Mouse (Mus musculus): ENCODE data around the gene Tmed10. TPM values are rescaled to one million over a fixed set of nuclear protein-coding genes. Genes with fewer than 3 reads are reported as not detected.

Gene Tmed10
- 138 and 144 TPM in 2 replicates for polyA plus RNA-seq (2012; rRNA removed)

DNA sequence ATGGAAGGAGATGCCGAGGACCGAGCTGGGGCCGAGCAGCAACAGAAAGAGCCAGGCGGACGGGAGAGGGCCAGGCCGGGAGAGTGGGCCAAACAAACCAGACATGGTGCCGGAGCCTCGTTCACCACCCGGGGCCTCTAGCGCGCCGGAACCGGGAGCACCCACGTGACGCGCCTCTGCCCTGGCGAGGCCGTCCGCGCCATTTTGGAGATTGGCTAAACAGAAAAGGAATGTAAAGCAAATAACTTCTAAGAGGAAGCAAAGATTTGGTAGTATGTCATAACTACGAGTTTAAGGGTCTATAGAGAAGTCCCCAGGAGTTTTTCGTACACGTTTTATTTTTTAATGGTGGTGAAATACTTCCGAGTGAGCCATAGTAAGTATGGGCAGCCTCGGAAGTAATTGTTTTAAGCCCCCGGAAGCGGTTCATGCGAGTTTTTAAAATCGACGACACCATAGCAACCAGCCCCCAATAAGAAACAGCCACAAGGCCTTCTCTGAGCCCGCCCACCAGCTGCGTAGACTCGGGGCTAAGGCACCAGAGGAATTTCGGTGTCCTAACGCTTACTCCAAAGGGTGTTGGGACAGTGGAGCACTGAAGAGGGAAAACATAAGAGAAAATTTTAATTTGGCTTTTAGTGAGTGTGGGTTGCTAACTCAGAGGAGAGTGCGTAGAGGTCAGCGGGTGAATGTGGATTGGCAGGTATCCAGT, at the start of gene Tmed10:
Tmed10 (minus strand) TSS at position 287 of the 712 bp plus-strand sequence.
- Histone ChIP-seq H3K4me1 (ENCODE audit: control insufficient read depth, insufficient read depth, low read length) (peaks cover 5% of the 10 kb centered on the region), H3K4me3 (ENCODE audit: insufficient read depth, low read length) (peak within 1 kb of the TSS; percentile 31), H3K27ac (ENCODE audit: insufficient read depth, low read length) (peak within 1 kb of the TSS; percentile 87)
- no peak for TF ChIP-seq CTCF (IDR thresholded peaks at IDR 0.05; ENCODE audit: extremely low read depth, insufficient read depth, low read length)
- peak; percentile 89 for TF ChIP-seq POLR2A (IDR thresholded peaks at IDR 0.05; ENCODE audit: extremely low read depth, insufficient read depth, low read length)

GRCm38 (mm10) chr12:85423236-85423635, 48.6 kb upstream of the Tmed10 start:
- no peaks in the 10 kb centered on the region for H3K4me1 ChIP-seq (ENCODE audit: control insufficient read depth, insufficient read depth, low read length)
- TF ChIP-seq CTCF (IDR thresholded peaks at IDR 0.05; ENCODE audit: extremely low read depth, insufficient read depth, low read length) (no peak), POLR2A (IDR thresholded peaks at IDR 0.05; ENCODE audit: extremely low read depth, insufficient read depth, low read length) (no peak)
- no peak overlapping the region for H3K4me3 ChIP-seq (ENCODE audit: insufficient read depth, low read length)
- no peak overlapping the region for H3K27ac ChIP-seq (ENCODE audit: insufficient read depth, low read length)

DNA sequence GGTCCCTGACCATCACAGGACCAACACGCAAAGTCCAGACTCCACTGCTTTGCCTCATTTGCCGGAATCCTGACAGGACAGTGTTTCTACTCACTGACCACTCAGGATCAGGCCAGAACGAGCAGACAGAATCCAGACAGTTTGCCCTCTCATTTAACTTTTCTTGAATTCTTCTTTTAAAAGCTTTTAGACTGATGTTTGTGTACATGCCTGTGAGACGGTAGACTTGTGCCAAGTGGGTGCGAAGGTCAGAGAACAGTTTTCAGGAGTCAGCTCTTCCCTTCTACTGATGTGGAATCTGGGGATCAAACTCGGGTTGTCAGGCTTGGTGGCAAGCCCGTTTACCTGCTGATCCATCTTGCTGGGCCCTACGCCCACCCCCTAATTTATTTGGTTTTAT, 47.9 kb upstream of the Tmed10 start:
- H3K4me1 ChIP-seq (ENCODE audit: control insufficient read depth, insufficient read depth, low read length) = no peaks in the 10 kb centered on the region
- no peak overlapping the region for H3K27ac ChIP-seq (ENCODE audit: insufficient read depth, low read length)
- no peak overlapping the region for H3K4me3 ChIP-seq (ENCODE audit: insufficient read depth, low read length)
- TF ChIP-seq CTCF (IDR thresholded peaks at IDR 0.05; ENCODE audit: extremely low read depth, insufficient read depth, low read length) (no peak), POLR2A (IDR thresholded peaks at IDR 0.05; ENCODE audit: extremely low read depth, insufficient read depth, low read length) (no peak)

GRCm38 (mm10) chr12:85420945-85421344, 46.3 kb upstream of the Tmed10 start:
- no peak for TF ChIP-seq POLR2A (IDR thresholded peaks at IDR 0.05; ENCODE audit: extremely low read depth, insufficient read depth, low read length)
- no peak for TF ChIP-seq CTCF (IDR thresholded peaks at IDR 0.05; ENCODE audit: extremely low read depth, insufficient read depth, low read length)
- Histone ChIP-seq H3K4me3 (ENCODE audit: insufficient read depth, low read length) (no peak overlapping the region), H3K27ac (ENCODE audit: insufficient read depth, low read length) (no peak overlapping the region), H3K4me1 (ENCODE audit: control insufficient read depth, insufficient read depth, low read length) (no peaks in the 10 kb centered on the region)

DNA sequence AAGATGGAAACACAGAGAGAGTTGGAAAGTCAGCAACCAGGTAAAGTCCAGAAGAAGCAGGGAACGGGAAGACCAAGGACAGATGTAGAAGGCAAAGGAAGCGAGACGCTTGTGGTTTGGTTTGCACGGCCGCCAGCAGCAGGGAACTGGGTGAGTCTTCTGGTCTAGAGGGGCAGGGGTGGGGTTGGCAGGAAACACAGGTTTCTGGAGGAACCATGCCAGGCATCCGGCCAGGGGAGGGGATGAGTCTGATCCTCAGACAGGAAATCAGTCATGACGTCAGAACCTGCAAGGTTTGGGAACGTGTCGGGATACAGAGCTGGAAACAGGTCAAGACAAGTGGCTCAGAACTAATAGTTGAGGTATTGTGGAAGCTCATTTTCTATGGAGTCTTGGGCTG, 43.2 kb upstream of the Tmed10 start:
- TF ChIP-seq CTCF (IDR thresholded peaks at IDR 0.05; ENCODE audit: extremely low read depth, insufficient read depth, low read length) (no peak), POLR2A (IDR thresholded peaks at IDR 0.05; ENCODE audit: extremely low read depth, insufficient read depth, low read length) (no peak)
- no peak overlapping the region for H3K4me3 ChIP-seq (ENCODE audit: insufficient read depth, low read length)
- H3K27ac ChIP-seq (ENCODE audit: insufficient read depth, low read length) = no peak overlapping the region
- H3K4me1 ChIP-seq (ENCODE audit: control insufficient read depth, insufficient read depth, low read length) = no peaks in the 10 kb centered on the region

GRCm38 (mm10) chr12:85416298-85416697, 41.7 kb upstream of the Tmed10 start:
- Histone ChIP-seq H3K4me3 (ENCODE audit: insufficient read depth, low read length) (no peak overlapping the region), H3K27ac (ENCODE audit: insufficient read depth, low read length) (no peak overlapping the region), H3K4me1 (ENCODE audit: control insufficient read depth, insufficient read depth, low read length) (no peaks in the 10 kb centered on the region)
- no peak for TF ChIP-seq POLR2A (IDR thresholded peaks at IDR 0.05; ENCODE audit: extremely low read depth, insufficient read depth, low read length)
- no peak for TF ChIP-seq CTCF (IDR thresholded peaks at IDR 0.05; ENCODE audit: extremely low read depth, insufficient read depth, low read length)

GRCm38 (mm10) chr12:85415876-85416275, 41.2 kb upstream of the Tmed10 start:
- H3K27ac ChIP-seq (ENCODE audit: insufficient read depth, low read length) = no peak overlapping the region
- H3K4me3 ChIP-seq (ENCODE audit: insufficient read depth, low read length) = no peak overlapping the region
- TF ChIP-seq POLR2A (IDR thresholded peaks at IDR 0.05; ENCODE audit: extremely low read depth, insufficient read depth, low read length) = no peak
- TF ChIP-seq CTCF (IDR thresholded peaks at IDR 0.05; ENCODE audit: extremely low read depth, insufficient read depth, low read length) = no peak
- no peaks in the 10 kb centered on the region for H3K4me1 ChIP-seq (ENCODE audit: control insufficient read depth, insufficient read depth, low read length)

DNA sequence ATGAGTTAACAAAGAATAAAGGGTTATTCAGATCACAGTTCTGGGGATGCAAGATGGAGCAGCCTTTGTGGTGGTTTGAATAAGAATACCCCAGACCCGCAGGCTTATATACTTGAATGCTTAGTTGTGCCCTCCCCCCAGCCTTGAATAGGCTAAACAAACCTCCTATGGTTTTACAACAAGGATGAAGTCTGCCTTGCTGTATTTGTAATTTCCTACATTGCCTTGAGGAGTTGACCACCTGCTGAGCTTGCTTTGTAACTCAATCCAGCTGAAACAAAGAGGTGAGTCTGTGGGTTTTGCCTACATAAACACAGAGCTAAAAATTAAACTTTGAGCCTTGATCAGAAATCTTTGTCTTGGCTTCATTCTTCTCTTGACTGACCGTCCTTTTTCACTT, 36.5 kb upstream of the Tmed10 start:
- no peak overlapping the region for H3K27ac ChIP-seq (ENCODE audit: insufficient read depth, low read length)
- H3K4me1 ChIP-seq (ENCODE audit: control insufficient read depth, insufficient read depth, low read length) = no peaks in the 10 kb centered on the region
- TF ChIP-seq POLR2A (IDR thresholded peaks at IDR 0.05; ENCODE audit: extremely low read depth, insufficient read depth, low read length) = no peak
- TF ChIP-seq CTCF (IDR thresholded peaks at IDR 0.05; ENCODE audit: extremely low read depth, insufficient read depth, low read length) = no peak
- no peak overlapping the region for H3K4me3 ChIP-seq (ENCODE audit: insufficient read depth, low read length)

GRCm38 (mm10) chr12:85397960-85398272, 23.3 kb upstream of the Tmed10 start:
- H3K4me3 ChIP-seq (ENCODE audit: insufficient read depth, low read length) = no peak overlapping the region
- no peaks in the 10 kb centered on the region for H3K4me1 ChIP-seq (ENCODE audit: control insufficient read depth, insufficient read depth, low read length)
- TF ChIP-seq POLR2A (IDR thresholded peaks at IDR 0.05; ENCODE audit: extremely low read depth, insufficient read depth, low read length) (no peak), CTCF (IDR thresholded peaks at IDR 0.05; ENCODE audit: extremely low read depth, insufficient read depth, low read length) (no peak)
- H3K27ac ChIP-seq (ENCODE audit: insufficient read depth, low read length) = no peak overlapping the region

Measured in cortical plate, adult 2 months (tissue).